Mouse (Mus musculus) cerebellum, postnatal 36 days (tissue): ENCODE measurements around the gene Glis3.

Source experiments
- DNase-seq, 2 experiments: peaks; one replicate each; pipeline ENCODE4 v3.0.0; 2021 to 2022; ENCODE audit warnings: mixed read lengths in 2 of 2

Gene Glis3

DNA sequence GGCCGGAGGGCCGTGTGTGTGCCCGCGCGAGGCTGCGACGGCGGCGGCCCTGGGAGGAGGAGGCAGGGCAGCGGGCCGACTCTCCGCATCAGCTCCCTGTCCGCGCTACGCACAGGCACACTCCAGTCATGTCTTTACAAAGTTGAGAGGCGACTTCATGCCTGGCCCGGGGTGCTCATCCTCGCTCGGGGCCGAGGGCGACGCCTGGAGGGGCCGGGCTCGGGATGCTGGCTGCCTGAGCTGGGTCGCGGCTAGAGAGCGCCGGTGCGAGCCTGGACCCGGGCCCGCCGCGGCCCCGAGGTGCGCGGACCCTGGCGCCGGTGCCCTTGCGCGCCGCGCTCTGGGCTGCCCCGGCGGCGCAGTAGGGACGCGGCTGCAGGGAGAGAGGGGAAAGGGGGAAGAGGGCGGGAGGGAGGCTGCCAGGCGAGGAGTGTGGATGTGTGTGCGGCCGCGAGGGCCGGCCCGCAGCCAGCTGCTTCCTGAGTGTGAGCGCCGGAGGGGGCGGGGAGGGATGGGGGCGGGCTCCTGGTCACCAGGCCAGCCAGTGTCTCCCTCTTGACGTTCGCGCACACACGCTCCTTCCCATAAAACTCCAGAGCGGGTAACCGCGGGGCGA is at the start of gene Glis3:
TSS of gene Glis3 (minus strand) at position 302 of the 616 bp plus-strand sequence.
- peak in 1 of 2 experiments; percentile 16 for DNase-seq

DNA sequence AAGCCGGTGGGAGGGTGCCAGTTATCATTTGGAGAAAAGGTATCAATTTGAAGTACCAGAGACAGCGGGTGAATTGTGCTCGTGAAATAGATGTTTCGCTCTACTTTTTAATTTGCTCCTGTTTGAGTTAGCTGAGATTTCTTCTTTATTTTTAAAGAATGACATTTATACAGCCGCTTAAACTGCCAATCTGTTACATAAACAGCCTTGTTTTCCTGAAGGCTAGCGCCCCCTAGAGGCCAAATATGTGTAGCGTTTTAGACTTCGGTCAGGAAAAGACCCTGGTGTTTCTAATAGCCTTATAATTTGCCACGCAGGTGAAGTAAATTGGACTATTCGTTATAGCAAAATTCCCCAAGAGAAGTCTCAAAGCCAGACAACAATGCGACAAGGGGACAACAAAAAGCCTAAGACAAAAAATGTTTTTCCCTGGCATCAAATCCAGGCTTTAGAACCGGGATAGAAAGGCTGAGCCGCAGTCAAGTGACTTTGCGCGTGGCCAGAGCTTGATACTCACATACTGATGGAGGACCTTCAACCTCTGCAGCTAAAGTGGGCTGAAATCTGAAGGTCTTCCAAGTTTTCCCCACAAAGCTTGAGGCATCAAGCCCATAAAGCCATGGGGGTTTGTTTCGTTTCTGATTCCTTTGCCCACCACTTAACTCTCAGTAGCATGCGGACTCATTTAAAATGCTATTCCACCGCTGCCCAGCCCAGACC is 46.4 kb upstream of the Glis3 start:
- peak; percentile 59 to 75 for DNase-seq

DNA sequence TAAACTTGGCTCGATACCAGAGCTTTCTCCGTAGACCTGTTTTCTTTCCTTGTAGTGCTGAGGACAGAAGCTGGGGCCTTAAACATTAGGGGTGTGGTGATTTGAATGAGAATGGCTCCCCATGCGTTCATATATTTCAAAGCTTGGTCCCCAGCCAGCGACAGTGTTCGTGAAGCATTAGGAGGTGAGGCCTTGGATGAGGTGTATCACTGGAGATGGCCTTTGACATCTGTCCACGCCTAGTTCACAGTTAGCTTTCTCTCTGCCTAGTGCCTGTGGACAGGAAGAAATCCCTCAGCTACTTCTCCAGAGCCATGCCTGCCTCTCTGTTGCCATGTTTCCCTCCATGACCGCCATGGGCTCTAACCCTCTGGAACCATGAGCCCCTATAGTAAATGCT is 44.8 kb upstream of the Glis3 start:
- DNase-seq, result no peak

- peak in 1 of 2 experiments; percentile 7 for DNase-seq
These were observed 42.7 kb upstream of the Glis3 start for GRCm38 (mm10) chr19:28722626-28723025.

- peak in 1 of 2 experiments; percentile 3 for DNase-seq
These were observed 42.0 kb upstream of the Glis3 start for GRCm38 (mm10) chr19:28721834-28722233.

- DNase-seq, result no peak
These were observed 40.1 kb upstream of the Glis3 start for GRCm38 (mm10) chr19:28720016-28720415.

DNA sequence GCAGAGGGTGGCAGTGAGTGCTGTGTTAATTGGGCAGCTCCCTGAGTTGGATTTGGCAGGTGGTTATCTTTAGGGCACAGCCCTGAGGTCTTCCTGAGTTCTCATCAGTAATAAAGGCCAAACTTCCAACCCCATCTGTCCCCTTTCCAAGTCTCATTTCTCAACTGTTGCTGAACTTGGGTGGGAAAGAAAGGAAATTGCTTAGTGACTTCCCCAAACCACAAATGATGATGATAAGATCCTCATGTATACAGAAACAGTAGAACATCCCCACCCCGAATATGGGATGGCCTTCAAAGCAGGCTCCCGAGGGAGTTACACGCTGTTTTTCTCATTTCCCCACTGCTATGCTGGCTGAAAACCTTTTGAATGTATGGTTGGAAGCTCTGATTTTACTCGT is 34.8 kb upstream of the Glis3 start:
- no peak for DNase-seq

DNA sequence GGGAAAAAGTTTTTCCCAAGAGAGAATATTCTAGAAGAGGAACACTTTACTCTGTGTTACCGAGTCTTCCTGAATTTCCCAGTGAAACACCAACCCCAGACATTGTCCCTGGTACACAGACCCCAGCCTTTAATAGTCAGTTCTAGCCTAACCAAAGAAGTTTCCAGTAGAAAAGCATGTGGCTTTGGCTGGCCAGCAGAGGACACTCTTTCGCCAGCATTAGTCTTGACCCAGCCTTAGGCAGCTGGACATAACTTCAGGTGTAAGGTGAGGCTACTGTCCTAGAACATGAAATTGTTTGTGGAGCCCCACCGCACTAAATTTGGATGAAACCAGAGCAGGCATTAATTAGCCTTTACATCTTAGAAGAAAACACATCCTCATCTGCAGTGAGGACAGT is 17.8 kb upstream of the Glis3 start:
- DNase-seq, result no peak

DNA sequence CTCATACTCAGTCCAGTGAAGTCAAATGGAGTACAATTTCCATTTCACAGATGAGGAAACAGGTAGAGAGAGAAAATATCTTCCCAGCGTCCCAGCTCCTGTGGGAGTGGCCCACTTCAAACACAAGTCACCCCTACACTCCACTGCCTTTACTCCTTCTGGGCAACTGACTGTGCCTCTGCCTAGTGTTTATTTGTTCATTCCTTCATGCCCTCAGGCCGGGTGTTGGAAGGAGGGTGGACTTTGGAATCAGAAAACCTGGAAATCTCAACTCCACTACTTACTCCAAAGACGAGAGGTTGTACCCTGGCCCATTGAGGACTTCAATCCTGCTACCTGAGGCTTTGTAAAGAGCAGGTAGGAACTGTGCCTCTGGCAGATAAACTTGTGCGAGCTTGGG is 6.5 kb upstream of the Glis3 start:
- no peak for DNase-seq

GRCm38 (mm10) chr19:28685484-28685883 is 5.6 kb upstream of the Glis3 start:
- no peak for DNase-seq

GRCm38 (mm10) chr19:28684347-28684746 is 4.5 kb upstream of the Glis3 start:
- DNase-seq, result no peak

DNA sequence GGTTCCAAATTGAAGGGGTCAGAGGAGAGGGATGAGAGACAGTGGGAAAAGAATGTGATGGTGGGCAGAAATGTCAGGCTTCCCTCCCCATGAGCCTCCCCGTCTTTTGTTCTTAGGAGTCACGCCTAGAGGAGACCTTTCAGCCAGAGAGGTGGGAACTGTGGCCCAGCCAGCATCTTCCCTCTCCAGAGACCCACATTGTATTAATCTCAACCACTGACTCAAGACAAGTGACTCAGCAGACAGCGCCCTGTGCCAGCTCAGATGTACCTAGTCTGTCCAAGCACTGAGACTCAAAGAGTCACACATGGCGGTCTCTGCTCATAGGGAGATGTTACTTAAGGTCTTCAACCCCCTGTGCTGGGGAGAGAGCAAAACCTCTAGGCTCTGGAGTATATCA is 3.5 kb upstream of the Glis3 start:
- no peak for DNase-seq

DNA sequence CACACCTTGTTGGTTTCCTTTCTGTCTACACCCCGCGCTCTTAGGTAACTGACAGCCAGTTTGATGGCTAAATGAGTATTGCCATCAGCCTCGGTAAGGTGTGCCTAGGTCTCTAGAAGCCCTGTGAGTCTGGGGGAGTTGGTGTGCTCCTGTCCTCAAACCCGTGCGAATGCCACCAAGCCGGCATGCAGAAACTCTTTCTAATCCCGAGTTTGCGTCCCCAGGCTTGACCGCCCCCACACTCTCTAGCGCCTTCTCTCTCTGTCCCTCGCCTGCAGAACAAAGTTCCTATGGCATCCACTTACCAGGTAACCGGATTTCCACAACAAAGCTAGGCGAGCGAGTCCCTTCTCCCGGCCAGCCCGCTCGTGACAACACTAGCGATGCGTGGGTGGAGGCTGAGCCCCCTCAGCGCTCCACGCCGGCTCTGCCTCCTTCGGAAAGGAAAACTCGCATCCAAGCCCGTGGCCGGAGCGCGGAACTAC is 544 bp downstream of the Glis3 start:
- DNase-seq, result peak in 1 of 2 experiments; percentile 11

- DNase-seq, result no peak
These were observed 1.1 kb downstream of the Glis3 start for GRCm38 (mm10) chr19:28678646-28679270.

- DNase-seq, result peak in 1 of 2 experiments; percentile 16
These were observed 2.0 kb downstream of the Glis3 start for GRCm38 (mm10) chr19:28677728-28678438.

GRCm38 (mm10) chr19:28677045-28677727 is 2.7 kb downstream of the Glis3 start:
- DNase-seq, result no peak

GRCm38 (mm10) chr19:28663781-28664180 is 16.1 kb downstream of the Glis3 start:
- no peak for DNase-seq

GRCm38 (mm10) chr19:28663148-28663547 is 16.7 kb downstream of the Glis3 start:
- DNase-seq, result no peak

DNA sequence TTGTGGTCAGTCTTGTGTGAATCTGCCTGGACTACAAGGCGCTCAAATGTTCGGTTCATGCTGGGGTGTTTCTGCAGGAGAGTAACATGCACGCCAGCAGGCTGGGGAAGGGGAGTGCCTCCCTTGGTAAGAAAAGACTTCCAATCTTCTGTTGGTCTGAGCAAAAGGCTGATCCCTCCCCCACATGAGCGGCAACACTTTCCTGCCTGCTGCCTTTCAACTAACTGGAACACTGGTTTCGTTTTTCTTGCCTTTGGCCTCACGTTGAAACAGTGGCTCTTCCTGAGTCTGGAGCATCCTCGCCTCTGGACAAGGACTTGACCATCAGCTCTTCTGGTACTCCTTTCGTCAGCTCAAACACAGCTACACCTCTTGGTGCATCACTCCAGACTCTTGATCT is 17.4 kb downstream of the Glis3 start:
- DNase-seq, result no peak

GRCm38 (mm10) chr19:28660912-28661311 is 19.0 kb downstream of the Glis3 start:
- no peak for DNase-seq

DNA sequence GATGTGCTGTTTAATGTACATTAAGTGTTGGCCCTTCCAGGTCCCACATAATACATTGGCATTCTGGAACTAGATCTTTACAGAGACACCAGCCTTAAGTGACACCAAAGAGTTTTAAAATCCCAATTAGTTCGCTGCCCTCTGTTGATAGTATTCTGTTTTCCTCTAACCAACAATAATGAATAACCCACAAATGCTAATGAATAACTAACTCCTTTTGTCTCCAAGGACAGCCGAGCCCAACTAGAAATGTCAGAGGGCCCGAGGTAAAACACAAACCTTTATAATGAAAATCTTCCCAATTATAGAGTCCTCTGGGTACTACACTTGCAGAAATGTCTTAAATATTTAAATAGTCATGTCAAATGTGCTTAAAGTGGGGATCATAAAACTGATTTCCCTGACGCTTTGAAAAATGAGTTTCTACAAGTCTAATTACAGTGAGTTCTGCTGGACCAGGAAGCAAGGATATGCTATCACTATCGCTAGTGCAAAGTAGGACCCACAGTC is 22.1 kb downstream of the Glis3 start:
- DNase-seq, result no peak

- DNase-seq, result no peak
These were observed 23.0 kb downstream of the Glis3 start for GRCm38 (mm10) chr19:28656882-28657281.
